Mouse (Mus musculus) pancreas, adult 10 weeks (tissue): Measurements from ENCODE around the gene Slc25a51. TPM values are rescaled to one million over a fixed set of nuclear protein-coding genes. Genes with fewer than 3 reads are reported as not detected.

ENCODE experiments used
- polyA plus RNA-seq: library from polyadenylated mRNA; stranded (reverse); fragments of 350-450 nt; fragmentation: Illumina TruSeq; extraction: RNeasy Lipid Tissue Mini Kit (QIAGEN cat#74804); gene quantifications from one replicate; pipeline ENCODE4 v1.2.3, GENCODE M21; 2015; ENCODE audit warnings: low read depth, low replicate concordance; ENCODE audit not compliant: insufficient read depth

Slc25a51 gene
- polyA plus RNA-seq: 16.5 TPM

DNA sequence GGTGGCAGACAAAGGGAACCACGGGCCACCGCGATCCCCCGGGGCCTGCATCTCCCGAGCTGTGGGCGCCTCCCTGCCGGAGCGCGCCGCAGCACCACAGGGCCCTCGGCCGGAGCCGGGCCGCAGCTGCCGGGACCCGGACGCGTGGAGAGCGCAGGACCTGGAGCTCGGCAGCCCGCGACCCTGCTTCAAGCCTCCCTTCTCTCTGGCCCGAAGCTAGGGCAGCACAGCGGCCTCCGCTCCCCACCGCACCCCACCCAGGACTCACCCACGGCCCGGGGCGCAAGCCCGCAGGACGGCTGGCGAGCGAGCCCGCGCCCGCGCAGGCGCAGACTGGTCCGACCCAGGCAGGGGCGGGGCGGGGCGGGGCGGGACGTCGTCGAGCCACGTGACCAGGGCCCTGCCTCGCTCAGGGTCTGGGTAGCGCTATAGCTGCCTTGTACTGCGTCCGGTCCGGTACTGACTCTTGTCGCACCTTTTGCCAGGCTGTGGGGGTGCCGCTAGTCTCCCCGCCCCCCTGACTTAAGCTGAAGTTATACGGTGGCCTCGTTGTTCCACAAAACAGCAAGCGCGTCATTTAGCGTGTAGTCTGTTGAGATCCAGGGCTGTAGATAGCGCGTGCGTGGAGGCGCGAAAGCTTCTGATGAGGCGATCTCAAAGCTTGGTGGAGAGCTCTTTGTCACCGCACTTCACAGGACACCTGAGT is at the start of gene Slc25a51:
Slc25a51 (minus strand) TSS at position 340 of the 706 bp plus-strand sequence.

Other genes starting within 250 kb of the Slc25a51 start
- gene Frmpd1, start 223.9 kb downstream of the Slc25a51 start, polyA plus RNA-seq: not detected
- gene Trmt10b, start 111.6 kb downstream of the Slc25a51 start, polyA plus RNA-seq: 3.1 TPM
- gene Dcaf10, start 66.7 kb downstream of the Slc25a51 start, polyA plus RNA-seq: 2.6 TPM
- gene Exosc3, start 66.0 kb downstream of the Slc25a51 start, polyA plus RNA-seq: 7.0 TPM
- gene Shb, start 123.7 kb upstream of the Slc25a51 start, polyA plus RNA-seq: 6.5 TPM